Mouse (Mus musculus): ENCODE measurements around the gene Btd.

- TF ChIP-seq CTCF (IDR thresholded peaks at IDR 0.05) (no peak), POLR2A (IDR thresholded peaks at IDR 0.05; ENCODE audit: insufficient read depth, low read depth, low read length) (no peak)
Measured at GRCm38 (mm10) chr14:31597446-31597845, 43.4 kb upstream of the Btd start.

Data from heart, adult 2 months (tissue).